Mouse (Mus musculus): Measurements from ENCODE around the gene Gmds. TPM values are rescaled to one million over a fixed set of nuclear protein-coding genes. Genes with fewer than 3 reads are reported as not detected.

The Gmds gene
- total RNA-seq, 2 experiments from 2014 or later: 2.0 to 13.3 TPM

DNA sequence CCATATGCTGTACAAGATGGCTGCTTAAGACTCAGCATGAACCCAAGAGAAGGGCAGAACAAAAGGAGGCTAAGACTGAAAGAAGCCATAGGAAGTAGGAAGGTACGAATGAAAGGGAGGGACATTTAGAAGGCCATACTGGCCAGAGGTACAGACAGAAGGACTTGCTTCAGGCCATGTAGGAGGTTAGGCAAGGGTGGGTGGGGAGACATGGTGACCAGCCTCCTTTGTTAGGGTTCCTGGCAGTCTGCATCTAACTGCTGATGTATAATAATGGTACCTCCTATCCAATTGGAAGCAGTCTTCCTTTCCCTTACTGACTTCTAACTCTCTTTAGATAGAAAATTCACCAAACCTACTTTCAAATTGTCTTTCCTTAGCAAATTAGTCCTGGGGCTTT is 432.0 kb downstream of the Gmds start:
- ATAC-seq (replicated peaks; ENCODE audit: low FRiP score, poor library complexity, severe bottlenecking): no peak

DNA sequence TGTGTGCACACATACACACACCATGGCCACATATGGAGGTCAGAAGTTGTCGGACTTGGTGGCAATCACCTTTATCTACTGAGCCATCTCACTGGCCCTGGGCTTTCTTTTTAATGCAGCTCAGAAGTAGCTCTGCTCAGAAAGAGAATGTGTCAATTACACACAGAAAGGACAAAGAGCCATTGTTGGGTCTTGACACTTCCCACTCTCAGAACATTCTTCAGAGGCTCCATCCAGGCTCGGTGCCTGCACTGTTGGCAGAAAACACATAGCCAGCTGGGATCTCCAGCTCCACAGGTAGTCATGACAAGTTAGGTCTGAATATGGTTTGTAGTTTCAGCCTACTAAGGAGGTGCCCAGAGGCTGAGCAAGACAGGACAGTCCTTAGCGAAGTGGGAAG is 438.3 kb downstream of the Gmds start:
- ATAC-seq (replicated peaks; ENCODE audit: low FRiP score, poor library complexity, severe bottlenecking): no peak

DNA sequence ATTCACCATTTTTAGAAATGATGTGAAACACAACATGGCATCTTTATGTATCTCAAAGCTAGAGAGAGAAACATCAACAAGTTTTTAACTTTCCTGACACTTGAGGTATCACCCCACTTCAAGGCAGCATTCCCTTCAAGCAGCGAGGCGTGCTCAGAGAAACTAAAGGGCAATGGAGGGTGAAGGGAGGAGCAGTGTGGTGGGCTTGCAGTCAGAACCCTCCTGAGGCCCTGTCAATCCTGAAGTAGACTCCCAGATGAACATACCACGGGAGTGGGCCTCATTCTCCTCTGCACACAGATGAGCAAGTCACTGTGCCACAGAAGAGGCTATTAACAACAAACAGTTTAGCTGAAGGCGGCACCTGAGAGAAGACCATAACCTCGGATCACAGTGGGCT is 439.1 kb downstream of the Gmds start:
- no peak for ATAC-seq (replicated peaks; ENCODE audit: low FRiP score, poor library complexity, severe bottlenecking)

DNA sequence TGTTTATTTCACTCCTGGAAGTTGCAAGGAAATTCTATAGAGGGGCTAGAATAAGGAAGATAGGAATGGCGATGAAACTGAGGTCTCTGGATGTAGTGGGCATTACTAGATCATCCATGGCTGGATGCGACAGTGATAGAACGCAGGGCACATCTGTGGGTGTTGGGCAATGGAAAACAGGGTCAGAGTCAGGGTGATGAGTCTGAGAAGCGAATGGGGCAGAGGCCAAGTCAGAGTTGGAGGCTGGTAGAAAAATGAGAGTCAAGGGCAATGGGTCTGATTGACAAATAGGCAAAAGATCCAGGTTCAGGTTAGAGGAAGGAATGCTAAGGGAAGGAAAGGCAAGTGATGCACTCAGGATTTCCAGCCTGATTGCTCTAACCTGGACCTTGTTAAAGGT is 441.0 kb downstream of the Gmds start:
- ATAC-seq (replicated peaks; ENCODE audit: low FRiP score, poor library complexity, severe bottlenecking): no peak

DNA sequence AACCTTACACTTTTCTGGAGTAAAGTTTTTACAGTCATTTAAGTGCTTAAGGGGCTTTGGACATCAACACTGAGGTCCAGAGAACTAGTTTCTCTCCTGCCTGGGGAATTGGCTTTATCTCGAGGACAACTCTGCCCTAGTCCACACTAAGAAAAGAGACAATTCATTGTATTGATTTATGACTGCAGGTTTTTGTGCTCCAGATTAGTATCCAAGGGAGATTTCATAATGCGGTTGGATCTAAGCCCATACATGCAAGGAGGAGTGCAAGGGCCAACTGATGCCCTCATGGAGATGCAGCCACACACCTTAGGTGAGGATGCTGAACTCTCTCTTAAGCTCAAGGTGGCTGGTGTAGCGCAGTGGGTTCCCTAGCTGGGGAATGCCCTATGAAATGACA is 444.0 kb downstream of the Gmds start:
- no peak for ATAC-seq (replicated peaks; ENCODE audit: low FRiP score, poor library complexity, severe bottlenecking)

DNA sequence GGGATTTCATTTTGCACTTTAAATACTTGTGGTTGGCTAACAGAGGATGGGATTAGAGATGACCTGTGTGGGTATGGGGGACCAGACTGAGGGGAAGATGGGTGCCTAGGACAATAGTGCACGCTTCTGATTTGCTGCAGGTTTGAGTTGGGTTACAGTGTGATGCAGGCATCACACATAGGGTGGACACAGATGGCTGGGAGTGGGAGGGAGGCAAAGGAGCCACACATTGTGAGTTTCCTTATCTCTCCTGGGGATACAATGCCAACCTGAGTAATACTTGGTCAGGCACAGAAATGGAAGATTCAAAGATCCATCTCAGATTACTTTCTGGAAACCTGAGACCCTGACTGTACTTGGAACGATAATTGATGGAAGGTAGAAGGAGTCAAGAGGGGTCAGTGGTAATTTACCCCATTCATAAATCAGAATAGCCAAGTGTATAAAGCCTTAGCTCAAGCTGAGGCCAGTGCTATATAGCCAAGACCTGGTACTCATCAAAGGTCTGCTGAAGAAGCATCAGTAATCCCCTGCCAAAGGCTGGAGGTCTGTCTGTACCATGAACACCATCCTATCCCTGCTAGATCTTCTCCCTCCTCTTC is 445.5 kb downstream of the Gmds start:
- ATAC-seq (replicated peaks; ENCODE audit: low FRiP score, poor library complexity, severe bottlenecking): no peak

DNA sequence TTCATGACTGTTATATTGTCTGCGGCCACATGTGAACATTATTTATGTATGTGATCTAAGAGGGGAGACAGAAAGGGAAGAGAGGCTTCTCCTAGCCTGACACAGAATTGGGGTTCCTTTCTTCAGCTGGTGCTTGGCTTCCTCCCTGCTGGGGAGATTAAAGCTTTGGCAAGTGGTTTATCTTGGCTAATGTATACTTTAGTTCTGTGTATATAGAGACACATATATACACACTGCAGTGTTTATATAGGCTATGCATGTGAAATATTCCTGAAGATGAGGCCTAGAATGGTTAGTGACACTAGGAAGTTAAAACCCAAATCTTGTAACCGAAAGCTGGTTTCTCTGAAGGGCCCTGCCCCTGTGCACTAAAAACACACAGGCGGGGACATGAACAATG is 450.0 kb downstream of the Gmds start:
- no peak for ATAC-seq (replicated peaks; ENCODE audit: low FRiP score, poor library complexity, severe bottlenecking)

DNA sequence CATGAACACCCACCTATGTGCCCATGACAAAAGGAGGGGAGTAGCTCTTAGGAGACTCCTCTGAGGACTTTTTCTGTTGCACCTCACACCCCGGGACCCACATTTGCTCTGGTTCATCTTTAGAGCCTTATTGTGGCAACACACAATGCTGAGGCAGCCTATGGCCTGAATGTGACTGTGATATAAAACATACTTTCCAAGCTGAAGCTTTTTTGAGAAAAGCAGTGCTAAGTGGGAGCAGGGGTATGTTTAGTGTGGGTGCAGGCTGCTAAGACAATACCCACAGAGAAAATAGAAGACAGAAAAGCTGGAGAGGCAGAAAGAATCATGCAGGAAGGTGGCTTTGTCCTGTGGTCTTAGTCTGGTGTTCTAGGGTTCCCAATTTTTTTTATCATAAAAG is 452.8 kb downstream of the Gmds start:
- ATAC-seq (replicated peaks; ENCODE audit: low FRiP score, poor library complexity, severe bottlenecking): no peak

DNA sequence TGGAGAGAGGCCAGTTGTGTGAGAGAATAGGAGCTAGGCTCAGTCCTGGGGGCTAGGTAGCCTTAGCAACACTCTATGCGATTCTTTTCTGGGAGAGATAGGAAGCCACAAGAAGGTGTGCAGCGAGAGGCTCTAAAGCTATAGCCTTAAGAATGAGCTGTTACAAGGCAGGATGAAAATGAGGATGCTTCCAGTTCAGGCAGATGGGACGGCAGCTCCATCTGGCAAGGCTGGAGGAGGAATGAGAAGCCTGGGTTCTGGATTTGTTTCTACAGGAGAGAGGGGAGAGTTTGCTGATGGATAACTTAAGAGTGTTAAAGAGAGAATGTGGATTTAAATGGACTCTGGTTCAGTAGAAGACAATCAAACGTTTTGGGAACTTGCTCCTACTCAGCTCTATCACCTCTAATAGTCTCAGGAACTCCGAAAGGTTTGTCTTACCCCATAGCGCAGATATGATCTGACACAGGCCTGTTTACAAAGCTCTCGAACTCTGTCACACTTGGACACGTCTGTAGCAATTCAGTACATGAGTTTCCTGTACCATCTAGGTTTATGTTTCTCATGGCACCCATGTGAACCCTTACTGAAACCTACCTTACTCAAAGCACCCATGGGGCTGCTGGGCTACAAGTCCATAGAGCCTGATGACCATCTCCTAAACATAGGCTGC is 459.6 kb downstream of the Gmds start:
- ATAC-seq (replicated peaks; ENCODE audit: low FRiP score, poor library complexity, severe bottlenecking): no peak

DNA sequence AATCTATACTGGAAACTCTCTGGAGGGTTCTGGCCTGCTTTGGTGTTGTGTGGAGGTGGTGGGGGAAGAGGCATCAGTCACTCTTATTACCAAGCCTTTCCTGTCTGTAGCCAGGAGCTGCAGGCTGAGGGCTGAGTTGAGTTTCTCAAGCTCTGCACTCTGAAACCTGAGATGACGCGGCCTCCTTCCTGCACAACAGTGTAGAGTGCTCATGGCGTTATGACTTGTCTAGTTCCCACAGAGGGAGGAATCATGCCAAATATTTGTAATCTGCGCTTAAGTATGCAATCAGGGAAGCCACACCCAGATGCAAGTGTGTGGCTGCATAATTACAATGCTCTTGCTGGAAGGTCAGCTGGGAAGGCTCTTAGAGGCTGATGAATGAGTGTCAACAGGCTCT is 461.5 kb downstream of the Gmds start:
- no peak for ATAC-seq (replicated peaks; ENCODE audit: low FRiP score, poor library complexity, severe bottlenecking)

DNA sequence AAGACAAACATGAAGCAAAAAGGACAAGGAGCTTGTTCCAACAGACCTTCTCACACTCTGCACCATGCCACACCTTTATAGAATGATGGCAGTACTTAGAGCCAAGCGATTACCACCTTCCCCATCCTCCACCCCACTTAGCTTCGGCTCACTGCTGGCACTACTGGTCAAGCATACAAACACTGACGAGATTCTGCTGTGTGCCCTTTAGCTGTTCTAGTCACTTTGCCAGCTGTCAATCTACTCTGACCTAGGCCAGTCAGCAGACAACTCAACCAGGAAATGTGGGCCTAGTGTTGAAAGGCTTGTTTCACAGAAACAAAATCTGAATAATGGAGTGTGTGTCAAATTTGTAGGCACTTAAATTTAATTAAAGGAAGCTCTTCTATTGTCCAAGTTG is 464.1 kb downstream of the Gmds start:
- no peak for ATAC-seq (replicated peaks; ENCODE audit: low FRiP score, poor library complexity, severe bottlenecking)

DNA sequence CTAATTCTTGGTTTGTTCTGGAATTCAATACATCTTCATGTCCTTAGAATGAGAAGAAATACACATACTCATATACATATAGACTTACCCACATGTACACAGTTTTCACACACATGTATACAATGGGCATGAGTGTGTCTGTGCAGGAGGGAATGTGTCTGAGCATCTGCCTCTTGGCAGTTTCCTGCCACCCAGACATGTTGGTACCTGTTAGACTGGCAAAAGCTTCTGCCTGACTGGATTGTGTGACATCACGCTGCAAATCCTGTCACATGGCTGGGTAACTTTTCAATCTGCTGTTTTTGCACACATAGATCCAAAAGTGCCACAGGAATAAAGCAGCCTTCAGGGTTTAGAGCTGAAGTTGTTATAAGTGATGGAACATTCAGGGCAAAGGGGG is 465.3 kb downstream of the Gmds start:
- no peak for ATAC-seq (replicated peaks; ENCODE audit: low FRiP score, poor library complexity, severe bottlenecking)

DNA sequence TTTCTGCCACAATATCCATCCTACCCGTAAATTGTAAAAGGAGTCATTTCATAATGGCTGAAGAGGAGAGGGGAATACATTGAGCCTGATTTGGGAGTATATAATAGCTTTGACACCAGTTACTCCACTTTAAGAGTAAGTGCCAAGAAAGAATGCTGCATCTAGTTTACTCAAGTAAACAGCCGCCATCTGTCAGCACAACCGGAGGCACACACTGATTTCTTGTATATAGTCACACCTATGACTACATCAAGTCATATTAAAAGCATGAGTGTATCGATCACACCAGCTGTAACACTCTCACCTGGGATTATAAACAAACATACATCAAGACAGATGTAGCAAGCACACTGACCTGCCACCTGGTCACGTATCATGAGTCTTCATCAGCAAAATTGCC is 473.8 kb downstream of the Gmds start:
- no peak for ATAC-seq (replicated peaks; ENCODE audit: low FRiP score, poor library complexity, severe bottlenecking)

DNA sequence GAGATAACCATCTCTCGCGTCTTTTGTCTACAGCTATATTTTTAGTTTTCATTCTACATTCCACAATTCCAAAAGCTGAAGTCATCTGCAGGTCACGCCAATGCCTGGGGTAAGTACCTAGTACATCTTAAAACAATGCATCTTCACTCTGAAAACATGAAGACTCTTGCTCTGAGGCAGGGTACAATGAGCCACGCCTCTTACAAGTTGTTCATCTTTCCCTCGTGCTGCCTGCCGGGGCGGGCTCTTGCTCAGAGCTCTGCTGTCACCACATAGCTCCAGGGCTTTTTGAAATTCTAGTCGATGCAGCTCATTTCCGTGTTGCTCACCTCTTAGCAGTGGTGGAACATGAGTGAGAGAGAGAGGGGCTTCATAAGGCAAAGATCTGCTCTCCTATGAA is 475.1 kb downstream of the Gmds start:
- no peak for ATAC-seq (replicated peaks; ENCODE audit: low FRiP score, poor library complexity, severe bottlenecking)

DNA sequence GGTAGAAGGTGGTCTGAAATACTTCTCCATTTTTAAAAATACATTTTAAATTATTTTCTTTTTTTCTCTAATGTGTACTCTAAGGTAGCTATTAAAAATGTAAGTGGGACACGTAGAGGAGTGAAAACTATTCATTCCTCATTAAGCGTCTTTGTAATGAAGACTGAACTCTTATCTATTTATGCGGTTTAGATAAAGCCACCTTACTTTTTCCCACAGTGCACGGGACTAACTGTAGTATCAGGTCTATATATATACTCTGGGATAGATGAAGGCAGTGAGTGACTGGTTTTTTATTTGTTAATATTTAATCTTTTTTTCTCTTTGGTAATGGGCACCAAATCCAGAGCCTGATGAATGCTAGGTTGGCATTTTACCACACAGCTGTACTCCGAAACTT is 478.3 kb downstream of the Gmds start:
- no peak for ATAC-seq (replicated peaks; ENCODE audit: low FRiP score, poor library complexity, severe bottlenecking)

DNA sequence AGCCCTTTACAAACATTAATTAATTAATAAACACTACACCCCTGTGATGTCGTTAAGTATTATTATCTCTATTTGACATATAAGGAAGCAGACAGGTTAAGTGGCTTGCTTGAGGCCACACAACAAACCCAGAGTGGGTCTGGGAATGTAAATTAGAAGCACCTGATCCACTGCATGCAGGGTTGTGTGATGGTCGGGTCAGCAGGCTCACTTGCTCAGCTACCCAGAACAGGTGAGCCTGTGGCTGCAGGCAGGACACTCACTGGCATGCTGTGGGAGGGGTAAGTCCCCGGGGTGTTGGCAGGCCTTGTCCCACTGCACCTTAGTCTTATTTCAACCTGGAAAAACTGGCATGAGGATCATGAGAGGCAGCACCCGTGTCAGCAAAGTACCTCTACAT is 484.5 kb downstream of the Gmds start:
- no peak for ATAC-seq (replicated peaks; ENCODE audit: low FRiP score, poor library complexity, severe bottlenecking)

DNA sequence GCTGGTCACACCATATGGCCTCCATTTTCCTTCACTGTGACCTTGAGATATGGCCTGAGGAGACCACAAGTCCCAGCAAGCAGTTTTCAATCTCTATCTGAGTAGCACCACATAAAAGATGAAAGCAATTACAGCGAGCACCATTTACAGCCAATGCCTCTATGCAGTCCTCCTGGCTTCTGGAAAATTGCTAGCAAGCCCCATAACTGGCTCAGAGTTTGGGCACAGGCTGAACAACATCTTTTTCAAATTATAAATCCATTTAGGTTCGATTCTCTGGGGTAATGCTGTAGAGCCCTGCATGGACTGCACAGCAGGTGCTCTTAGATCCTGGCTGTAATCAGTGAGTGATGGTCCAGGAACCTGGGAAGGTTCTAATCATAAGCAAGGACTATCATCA is 485.0 kb downstream of the Gmds start:
- no peak for ATAC-seq (replicated peaks; ENCODE audit: low FRiP score, poor library complexity, severe bottlenecking)

DNA sequence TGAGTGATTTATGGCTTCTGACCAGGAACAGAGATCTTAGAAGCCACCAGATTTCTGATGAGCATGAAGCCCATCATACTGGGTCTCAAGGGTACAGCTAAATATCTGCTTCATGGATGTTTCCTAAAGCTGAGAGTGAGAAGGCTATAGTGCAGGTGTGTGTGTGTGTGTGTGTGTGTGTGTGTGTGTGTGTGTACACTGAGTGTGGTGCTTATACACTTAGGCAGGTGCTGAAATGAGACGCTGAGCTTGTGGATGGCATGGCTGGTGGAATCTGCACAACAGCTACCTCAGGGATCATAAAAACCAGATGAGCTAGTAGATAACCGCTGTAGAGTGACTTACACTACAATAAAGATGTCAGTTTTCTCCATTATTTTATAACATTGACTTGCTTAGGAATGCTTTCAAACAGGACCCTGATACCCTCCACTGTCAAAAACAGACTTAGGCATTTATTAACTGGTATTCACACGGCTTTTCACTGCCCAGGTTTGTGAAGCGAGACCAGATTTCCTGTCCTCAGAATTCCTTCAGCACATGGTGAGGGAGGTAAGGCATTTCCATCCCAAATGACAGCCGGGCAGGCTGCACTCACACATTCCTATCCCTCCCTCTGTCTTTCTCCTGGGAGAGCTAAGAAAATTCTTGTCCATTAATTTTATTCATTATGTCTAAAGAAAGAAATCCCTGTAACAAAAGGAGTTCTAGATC is 489.1 kb downstream of the Gmds start:
- no peak for ATAC-seq (replicated peaks; ENCODE audit: low FRiP score, poor library complexity, severe bottlenecking)

DNA sequence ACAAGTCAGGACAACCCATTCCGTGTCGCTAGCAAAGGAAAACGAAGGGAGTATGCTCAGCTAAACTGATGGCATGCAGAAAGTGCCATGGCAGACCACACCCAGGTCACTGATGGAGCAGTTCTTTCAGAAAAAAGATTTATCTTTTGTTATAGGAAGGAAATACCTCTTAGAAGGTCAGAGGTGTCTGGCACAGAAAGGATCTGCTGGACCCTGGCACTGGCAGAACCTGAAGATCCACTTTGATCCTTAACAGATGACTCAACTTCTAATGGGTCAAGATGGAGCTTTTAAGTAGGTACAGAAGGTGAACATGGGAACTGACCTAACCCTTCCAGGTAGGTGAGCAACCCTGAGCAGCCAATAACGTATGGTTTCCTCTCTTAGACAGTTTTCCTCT is 502.7 kb downstream of the Gmds start:
- no peak for ATAC-seq (replicated peaks; ENCODE audit: low FRiP score, poor library complexity, severe bottlenecking)

DNA sequence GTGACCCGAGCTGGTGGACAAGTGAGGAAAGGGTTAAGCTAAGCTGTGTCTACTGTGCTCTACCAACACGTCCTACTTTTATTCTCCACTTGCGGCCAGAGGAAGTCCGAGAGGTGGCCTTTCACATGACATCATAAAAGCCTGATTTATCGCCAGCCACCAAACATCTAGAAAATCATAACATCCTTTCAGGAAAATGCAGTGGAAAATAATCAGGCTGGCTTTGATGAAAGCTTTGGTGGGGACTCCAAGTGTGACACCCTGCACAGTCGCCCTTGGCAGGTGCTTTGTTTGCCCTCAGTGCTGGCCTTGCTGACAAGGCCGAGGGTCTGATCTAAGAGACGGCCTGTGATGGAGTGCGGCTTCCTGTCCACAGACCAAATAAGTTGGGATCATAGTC is 508.2 kb downstream of the Gmds start:
- no peak for ATAC-seq (replicated peaks; ENCODE audit: low FRiP score, poor library complexity, severe bottlenecking)

DNA sequence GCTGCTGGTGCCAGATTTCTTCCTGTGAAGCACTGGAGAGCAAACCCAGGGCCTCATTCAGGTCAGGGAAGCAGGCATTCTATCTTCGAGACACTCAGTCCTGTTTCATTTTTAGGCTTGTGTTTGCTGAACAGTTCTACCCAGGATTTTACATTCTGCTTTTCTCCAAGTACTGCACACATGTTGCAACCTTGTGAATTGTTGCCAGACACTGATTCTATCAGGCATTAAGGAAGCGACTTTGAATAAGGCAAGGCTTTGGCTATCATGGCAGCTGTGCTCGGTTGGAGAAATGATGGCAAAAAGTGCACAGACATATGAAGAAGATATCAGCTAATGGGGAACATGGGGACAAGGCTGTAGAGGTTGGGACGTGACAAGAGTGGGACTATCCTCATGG is 510.1 kb downstream of the Gmds start:
- no peak for ATAC-seq (replicated peaks; ENCODE audit: low FRiP score, poor library complexity, severe bottlenecking)

Data from erythroblast, adult 5-6 weeks (primary cell).